Mouse (Mus musculus) liver, adult 2 months (tissue): ENCODE measurements around the gene Raver2. TPM values are rescaled to one million over a fixed set of nuclear protein-coding genes. Genes with fewer than 3 reads are reported as not detected.

Experiments used
- DNase-seq: peaks from one replicate; pipeline ENCODE4 v3.0.0-alpha.2; 2011; ENCODE audit warnings: low read depth, low spot score; ENCODE audit errors: extremely low read depth
- H3K27ac ChIP-seq: fragments of 200-500 bp; replicated peaks from 2 replicates; pipeline ENCODE4 v1.5.1; 2012; ENCODE audit warnings: low read depth, mild to moderate bottlenecking, control low read depth, inconsistent platforms, low read length; ENCODE audit not compliant: insufficient read depth
- H3K27me3 ChIP-seq: fragments of 200-500 bp; 2 replicates; pipeline ENCODE4 v1.6.1; 2012; ENCODE audit warnings: mild to moderate bottlenecking, moderate library complexity, low read length, inconsistent platforms; ENCODE audit not compliant: control insufficient read depth, insufficient read depth
- H3K36me3 ChIP-seq: fragments of 200-500 bp; 2 replicates; pipeline ENCODE4 v1.6.1; 2012; ENCODE audit warnings: low read length, inconsistent platforms; ENCODE audit not compliant: control insufficient read depth, insufficient read depth
- H3K4me1 ChIP-seq: fragments of 200-500 bp; 2 replicates; pipeline ENCODE4 v1.6.1; 2011; ENCODE audit warnings: low read length; ENCODE audit not compliant: control insufficient read depth, insufficient read depth
- H3K4me3 ChIP-seq: fragments of 200-500 bp; 2 replicates; pipeline ENCODE4 v1.5.1; 2011; ENCODE audit warnings: low read depth, mild to moderate bottlenecking, control low read depth, low read length, moderate library complexity; ENCODE audit not compliant: insufficient read depth
- H3K79me2 ChIP-seq: fragments of 200-500 bp; 2 replicates; pipeline ENCODE4 v1.6.1; 2012; ENCODE audit warnings: inconsistent platforms, mild to moderate bottlenecking, low read length, moderate library complexity; ENCODE audit not compliant: control insufficient read depth, insufficient read depth
- H3K9ac ChIP-seq: fragments of 200-500 bp; 2 replicates; pipeline ENCODE4 v1.6.1; 2012; ENCODE audit warnings: low read depth, mild to moderate bottlenecking, control low read depth, inconsistent platforms, low read length
- CTCF ChIP-seq: fragments of 200-500 bp; IDR thresholded peaks from 2 replicates; pipeline ENCODE4 v1.5.1; 2011; ENCODE audit warnings: low read depth, low read length, control low read depth
- POLR2A ChIP-seq: fragments of 200-500 bp; IDR thresholded peaks from 2 replicates; pipeline ENCODE4 v1.6.1; 2011; ENCODE audit warnings: low read length, control low read depth; ENCODE audit not compliant: insufficient read depth; ENCODE audit errors: extremely low read depth
- WGBS: fragments of 180-500 bp; shearing (Covaris S2); methylation state at CpG from one replicate; pipeline ENCODE4 v1.1.7; 2018; 5-methylcytosine and 5-hydroxymethylcytosine counted together
- polyA plus RNA-seq: library from polyadenylated mRNA; depleted of rRNA; stranded (reverse); fragments of >200 nt; gene quantifications from 2 replicates; pipeline ENCODE4 v1.2.3, GENCODE M21; 2012
- total RNA-seq: library from RNA; depleted of rRNA; stranded (reverse); fragments of >200 nt; gene quantifications from 2 replicates; pipeline ENCODE4 v1.2.3, GENCODE M21; 2014

Raver2 gene
- total and polyA plus RNA-seq, 2 experiments = 0.05 to 0.28 TPM

DNA sequence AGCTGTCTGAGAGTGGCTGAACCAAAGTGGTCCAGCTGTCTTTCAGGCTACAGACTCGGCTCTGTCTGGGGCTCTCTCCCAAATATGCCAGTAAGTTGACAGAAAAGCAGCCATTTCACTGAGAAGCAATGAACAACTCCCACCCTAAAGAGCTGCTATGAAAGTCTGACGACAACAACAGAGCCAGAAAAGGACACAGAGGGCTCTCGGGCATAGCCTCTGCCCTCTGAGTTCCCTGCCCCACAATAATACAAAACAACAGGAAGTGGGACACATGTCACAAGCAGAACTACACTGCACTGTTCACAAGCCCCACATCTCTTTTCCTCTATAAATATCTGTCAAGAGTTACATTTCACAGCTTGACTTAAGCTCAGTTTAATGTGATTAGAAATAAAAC is 116.4 kb downstream of the Raver2 start:
- DNase-seq = peak; percentile 31
- TF ChIP-seq CTCF = no peak
- Histone ChIP-seq H3K79me2 (peaks cover 7% of the 10 kb centered on the region; the same call in 1 of the 2 replicates), H3K9ac (no peak overlapping the region), H3K4me3 (no peak overlapping the region), H3K36me3 (peaks cover 72% of the 10 kb centered on the region), H3K4me1 (peaks cover 32% of the 10 kb centered on the region), H3K27ac (peak overlapping the region; percentile 56), H3K27me3 (no peaks in the 10 kb centered on the region)
- 61% methylated on average over 3 of the region's 3 CpGs for WGBS

DNA sequence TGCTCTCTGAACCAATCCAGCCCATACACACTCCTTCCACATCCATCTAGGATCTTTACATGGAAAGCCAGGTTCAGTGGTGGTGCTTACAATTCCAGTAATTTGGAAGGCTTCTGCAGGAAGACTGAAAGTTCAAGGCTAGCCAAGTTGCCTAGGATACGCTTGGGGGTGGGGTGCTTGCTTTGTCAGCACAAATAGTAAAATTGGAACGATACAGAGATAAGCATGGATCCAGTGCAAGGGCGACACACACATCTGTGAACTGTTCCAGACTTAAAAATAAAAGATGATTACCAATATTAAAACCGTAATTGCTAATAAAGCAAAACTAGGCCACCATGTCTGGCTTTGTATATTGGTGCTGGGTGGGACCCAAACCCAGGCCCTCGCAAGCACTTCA is 117.8 kb downstream of the Raver2 start:
- H3K9ac ChIP-seq = no peak overlapping the region
- H3K27ac ChIP-seq = peak overlapping the region; percentile 57
- TF ChIP-seq POLR2A = no peak
- no peak for TF ChIP-seq CTCF
- peak; percentile 89 for DNase-seq
- H3K4me1 ChIP-seq = peaks cover 32% of the 10 kb centered on the region
- H3K36me3 ChIP-seq = peaks cover 72% of the 10 kb centered on the region
- WGBS = 8% methylated on average over 5 of the region's 5 CpGs
- no peaks in the 10 kb centered on the region for H3K27me3 ChIP-seq
- H3K79me2 ChIP-seq = peaks cover 10% of the 10 kb centered on the region; the same call in 1 of the 2 replicates
- no peak overlapping the region for H3K4me3 ChIP-seq

DNA sequence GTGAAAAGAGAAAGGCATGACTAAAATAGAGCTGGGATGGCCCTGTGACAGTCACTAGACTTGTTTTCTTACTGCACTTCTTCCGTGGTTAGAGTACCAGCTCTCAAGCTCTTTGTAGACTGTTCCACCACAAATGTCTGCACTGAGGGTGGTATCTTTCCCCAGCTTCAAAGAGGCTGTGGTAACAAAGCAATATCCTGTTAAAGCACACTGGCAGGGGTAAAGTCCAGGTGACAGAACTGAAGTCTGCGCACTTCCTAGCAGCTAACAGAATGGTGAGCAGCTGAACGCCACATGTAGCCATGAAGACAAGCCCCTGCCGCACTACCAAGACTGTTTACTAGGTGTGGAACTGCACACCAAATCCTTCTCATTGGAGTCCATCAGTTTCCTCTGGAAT is 118.6 kb downstream of the Raver2 start:
- H3K4me1 ChIP-seq = peaks cover 32% of the 10 kb centered on the region
- H3K27ac ChIP-seq = peak overlapping the region; percentile 70
- no peak overlapping the region for H3K4me3 ChIP-seq
- TF ChIP-seq CTCF = no peak
- peak; percentile 70 for DNase-seq
- H3K9ac ChIP-seq = no peak overlapping the region
- peaks cover 9% of the 10 kb centered on the region; the same call in 1 of the 2 replicates for H3K79me2 ChIP-seq
- 32% methylated on average over 4 of the region's 4 CpGs for WGBS
- H3K27me3 ChIP-seq = no peaks in the 10 kb centered on the region
- peaks cover 66% of the 10 kb centered on the region for H3K36me3 ChIP-seq

DNA sequence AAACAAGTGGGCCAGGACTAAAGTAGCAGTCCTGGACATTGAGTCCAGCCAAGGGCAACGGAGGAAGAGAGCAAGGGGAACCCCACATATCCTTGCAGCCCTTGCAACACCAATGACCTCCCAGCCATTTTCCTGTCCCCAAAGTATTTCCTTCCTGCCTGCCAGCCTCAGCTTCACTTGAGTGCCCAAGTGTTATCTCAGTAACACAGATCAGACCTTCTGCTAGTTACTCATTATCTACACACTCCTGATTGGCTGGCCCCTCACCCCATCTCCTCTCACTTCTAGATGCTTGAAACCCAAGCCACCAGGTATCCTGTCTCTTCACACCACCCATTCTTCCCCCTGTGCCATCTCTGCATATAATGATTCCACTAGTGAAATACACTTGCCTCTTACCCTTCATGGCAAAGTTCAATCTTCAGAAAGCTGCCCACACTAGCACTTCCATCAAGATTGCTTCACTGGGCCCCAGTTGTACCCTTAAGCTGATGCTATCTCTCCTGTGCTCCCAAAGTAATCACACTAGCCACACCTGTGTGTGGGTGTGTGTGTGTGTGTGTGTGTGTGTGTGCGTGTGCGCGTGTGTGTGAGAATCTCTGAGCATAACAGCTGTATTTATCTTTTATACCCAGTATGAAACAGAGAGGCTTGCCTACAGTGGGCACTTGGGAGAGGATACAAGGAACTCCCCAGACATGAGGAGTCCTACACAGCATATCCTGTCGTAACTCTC is 123.6 kb downstream of the Raver2 start:
- H3K79me2 ChIP-seq = peaks cover 20% of the 10 kb centered on the region; the same call in 1 of the 2 replicates
- 76% methylated on average over 5 of the region's 5 CpGs for WGBS
- no peak overlapping the region for H3K27ac ChIP-seq
- TF ChIP-seq POLR2A (no peak), CTCF (no peak)
- no peak overlapping the region for H3K4me3 ChIP-seq
- peaks cover 17% of the 10 kb centered on the region for H3K4me1 ChIP-seq
- H3K36me3 ChIP-seq = peaks cover 47% of the 10 kb centered on the region
- H3K27me3 ChIP-seq = no peaks in the 10 kb centered on the region
- no peak overlapping the region for H3K9ac ChIP-seq
- DNase-seq = peak; percentile 50

DNA sequence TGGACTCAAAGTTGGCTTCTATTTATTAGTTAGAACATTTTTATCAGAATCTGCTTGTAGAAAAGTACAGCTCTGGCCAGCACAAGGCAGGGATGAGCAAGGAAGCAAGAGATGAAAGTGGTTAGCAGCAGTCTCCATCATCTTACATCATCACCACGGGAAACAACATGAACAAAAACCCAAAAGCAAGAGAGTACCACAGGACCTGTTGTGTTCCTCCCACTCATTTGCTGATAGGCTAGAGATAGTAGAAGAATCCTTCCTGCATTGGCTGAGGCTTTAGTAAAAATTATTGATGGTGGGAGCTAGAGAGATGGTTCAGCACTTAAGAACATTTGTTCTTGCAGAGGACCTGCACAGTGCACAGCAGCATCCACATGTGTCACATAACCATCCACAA is 125.4 kb downstream of the Raver2 start:
- TF ChIP-seq CTCF = no peak
- TF ChIP-seq POLR2A = no peak
- peaks cover 30% of the 10 kb centered on the region; the same call in 1 of the 2 replicates for H3K79me2 ChIP-seq
- no peak overlapping the region for H3K9ac ChIP-seq
- H3K4me3 ChIP-seq = no peak overlapping the region
- 48% methylated on average over 1 of the region's 1 CpGs for WGBS
- no peaks in the 10 kb centered on the region for H3K27me3 ChIP-seq
- no peak for DNase-seq
- H3K27ac ChIP-seq = no peak overlapping the region
- peaks cover 21% of the 10 kb centered on the region for H3K4me1 ChIP-seq
- H3K36me3 ChIP-seq = peaks cover 33% of the 10 kb centered on the region

DNA sequence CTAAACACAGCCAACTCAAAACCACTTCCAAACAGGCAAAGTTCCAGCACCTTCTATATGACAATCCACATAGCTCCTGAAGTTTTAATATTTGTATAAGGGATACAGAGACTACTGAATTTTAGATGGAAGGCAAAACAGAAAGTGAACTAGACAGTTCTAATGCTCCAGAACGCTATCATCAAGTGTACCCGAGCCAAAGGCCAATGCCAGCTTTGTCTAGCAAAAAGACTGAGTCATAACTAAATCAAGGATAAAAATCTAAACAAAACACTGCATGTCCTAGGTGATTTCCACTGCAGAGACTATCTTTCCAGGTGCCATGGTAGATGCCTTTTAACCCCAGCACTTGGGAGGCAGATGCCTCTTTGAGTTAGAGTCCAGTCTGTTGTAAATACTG is 127.6 kb downstream of the Raver2 start:
- no peak overlapping the region for H3K9ac ChIP-seq
- H3K79me2 ChIP-seq = peaks cover 41% of the 10 kb centered on the region; the same call in 1 of the 2 replicates
- H3K4me3 ChIP-seq = no peak overlapping the region
- WGBS = 5% methylated on average over 2 of the region's 2 CpGs
- H3K27me3 ChIP-seq = no peaks in the 10 kb centered on the region
- DNase-seq = peak; percentile 69
- 0 out of 2 replicates have a peak overlapping the region, but pooled peaks have one; percentile 28 for H3K27ac ChIP-seq
- peaks cover 13% of the 10 kb centered on the region for H3K36me3 ChIP-seq
- peaks cover 30% of the 10 kb centered on the region for H3K4me1 ChIP-seq
- TF ChIP-seq CTCF (no peak), POLR2A (no peak)
